11 mouse cellular contexts compared by ENCODE assay signal in the genomic region with DNA sequence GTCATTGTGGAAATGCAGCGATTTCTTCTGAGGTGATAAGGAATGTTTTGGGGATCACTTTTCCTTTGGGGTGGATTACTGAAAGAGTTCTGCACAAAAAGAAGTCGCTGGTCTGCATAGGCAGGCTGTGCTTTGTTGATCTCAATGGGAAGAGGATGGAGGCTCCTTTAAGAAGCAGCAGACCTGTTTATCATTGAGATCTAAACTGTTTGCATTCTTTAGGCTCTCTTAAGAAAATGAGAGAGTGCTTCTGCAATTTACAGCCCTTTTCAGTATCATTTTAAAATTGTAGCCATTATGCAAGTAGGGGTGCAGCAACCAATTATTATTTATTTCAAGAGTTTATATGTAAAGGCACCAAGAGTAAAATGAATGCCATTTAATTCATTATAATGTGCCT. TPM values are rescaled to one million over a fixed set of nuclear protein-coding genes. Genes with fewer than 3 reads are reported as not detected.
A peak's percentile ranks its signal among the peaks of the same experiment; 100 is the strongest.
DNase-seq lines count a peak whose midpoint lies in the region; ATAC-seq and TF ChIP-seq lines count a peak whose summit lies in the region.
"Had no signal": no experiment of that assay in that cellular context is flagged by ENCODE, and none has a peak within 500 bp of the region (broad histone marks: within the 10 kb centered on the region; RNA-seq: fewer than 3 reads in every experiment).

No protein-coding gene starts in this region.

- intact Hi-C loops in gastrocnemius, postnatal 36 days (cut with DNase I) = loop anchor here (5.0 to 10.0 kb wide), 2 partner anchors 126 to 333 kb away; no protein-coding TSS in a partner anchor

- DNase-seq in forebrain, embryonic 10.5 days (ENCODE audit: extremely low spot score, low spot score) = no peak
- DNase-seq in lung, embryonic 14.5 days = no peak
- no peak for DNase-seq in lung, adult 2 months
- no peak for DNase-seq in intestine, embryonic 14.5 days (ENCODE audit: low spot score)
- no peak for DNase-seq in thymus, adult 2 months
- no peak for DNase-seq in gastrocnemius, postnatal 36 days
- DNase-seq: gastrocnemius, postnatal 14 days; kidney, postnatal 10 days had no signal

- H3K36me3 ChIP-seq in forebrain, embryonic 13.5 days (ENCODE audit: poor library complexity, severe bottlenecking) = no peaks in the 10 kb centered on the region
- H3K36me3 ChIP-seq in forebrain, embryonic 10.5 days (replicated peaks) = no peaks in the 10 kb centered on the region
- H3K36me3 ChIP-seq in lung, embryonic 14.5 days (ENCODE audit: insufficient read depth) = no peaks in the 10 kb centered on the region
- no peaks in the 10 kb centered on the region for H3K36me3 ChIP-seq in intestine, embryonic 14.5 days (ENCODE audit: control insufficient read depth, insufficient read depth, low read length)
- no peaks in the 10 kb centered on the region for H3K36me3 ChIP-seq in neural tube, embryonic 13.5 days
- peaks cover 3% of the 10 kb centered on the region; the same call in 1 of the 2 replicates for H3K36me3 ChIP-seq in thymus, adult 2 months (ENCODE audit: control insufficient read depth, insufficient read depth, low read length)
- H3K36me3 ChIP-seq: limb, embryonic 15.5 days had no signal

- H3K4me1 ChIP-seq in forebrain, embryonic 13.5 days = no peaks in the 10 kb centered on the region
- peaks cover 12% of the 10 kb centered on the region for H3K4me1 ChIP-seq in forebrain, embryonic 10.5 days
- H3K4me1 ChIP-seq in lung, embryonic 14.5 days (ENCODE audit: insufficient read depth) = no peaks in the 10 kb centered on the region
- peaks cover 4% of the 10 kb centered on the region for H3K4me1 ChIP-seq in lung, adult 2 months (ENCODE audit: control insufficient read depth, insufficient read depth, low read length)
- no peaks in the 10 kb centered on the region for H3K4me1 ChIP-seq in intestine, embryonic 14.5 days (replicated peaks; ENCODE audit: control insufficient read depth, insufficient read depth, low read length)
- 0 out of 2 replicates have a peak, but pooled peaks cover 4% of the 10 kb centered on the region for H3K4me1 ChIP-seq in neural tube, embryonic 13.5 days (replicated peaks)
- peaks cover 9% of the 10 kb centered on the region for H3K4me1 ChIP-seq in thymus, adult 2 months (replicated peaks; ENCODE audit: control insufficient read depth, insufficient read depth, low read length)

- peak overlapping the region; percentile 61 for H3K4me2 ChIP-seq in forebrain, embryonic 13.5 days
- H3K4me2 ChIP-seq in lung, embryonic 14.5 days = peak overlapping the region; percentile 66
- peak overlapping the region; percentile 59 for H3K4me2 ChIP-seq in intestine, embryonic 14.5 days (ENCODE audit: low read length)
- peak overlapping the region; percentile 62 for H3K4me2 ChIP-seq in neural tube, embryonic 13.5 days

- no peak overlapping the region for H3K9ac ChIP-seq in forebrain, embryonic 13.5 days
- no peak overlapping the region for H3K9ac ChIP-seq in lung, embryonic 14.5 days
- no peak overlapping the region for H3K9ac ChIP-seq in intestine, embryonic 14.5 days (ENCODE audit: low read length)
- 0 out of 2 replicates have a peak overlapping the region, but pooled peaks have one; percentile 77 for H3K9ac ChIP-seq in neural tube, embryonic 13.5 days
- H3K9ac ChIP-seq: limb, embryonic 15.5 days had no signal

- H3K4me3 ChIP-seq in forebrain, embryonic 13.5 days = peak overlapping the region; percentile 57
- no peak overlapping the region for H3K4me3 ChIP-seq in forebrain, embryonic 10.5 days
- no peak overlapping the region for H3K4me3 ChIP-seq in lung, embryonic 14.5 days (ENCODE audit: low read depth, low read length)
- no peak overlapping the region for H3K4me3 ChIP-seq in lung, adult 2 months (replicated peaks; ENCODE audit: extremely low read depth, low read depth, low read length)
- H3K4me3 ChIP-seq in intestine, embryonic 14.5 days (ENCODE audit: low read depth, low read length) = peak overlapping the region; percentile 52
- peak overlapping the region; percentile 61 for H3K4me3 ChIP-seq in neural tube, embryonic 13.5 days
- no peak overlapping the region for H3K4me3 ChIP-seq in thymus, adult 2 months (ENCODE audit: control insufficient read depth, insufficient read depth, low read length)

- 34% methylated on average over 2 of the region's 2 CpGs for WGBS in forebrain, embryonic 13.5 days
- WGBS in forebrain, embryonic 10.5 days = 32% methylated on average over 2 of the region's 2 CpGs
- 38% methylated on average over 2 of the region's 2 CpGs for WGBS in lung, embryonic 14.5 days
- WGBS in lung, adult 2 months = 47% methylated on average over 2 of the region's 2 CpGs
- WGBS in intestine, embryonic 14.5 days = 28% methylated on average over 2 of the region's 2 CpGs
- WGBS in neural tube, embryonic 13.5 days = 30% methylated on average over 2 of the region's 2 CpGs
- WGBS in thymus, adult 2 months = 46% methylated on average over 2 of the region's 2 CpGs

- H3K27ac ChIP-seq in forebrain, embryonic 13.5 days = no peak overlapping the region
- H3K27ac ChIP-seq in forebrain, embryonic 10.5 days = no peak overlapping the region
- no peak overlapping the region for H3K27ac ChIP-seq in lung, embryonic 14.5 days (ENCODE audit: low read depth)
- no peak overlapping the region for H3K27ac ChIP-seq in intestine, embryonic 14.5 days (ENCODE audit: low read depth)
- H3K27ac ChIP-seq in neural tube, embryonic 13.5 days (replicated peaks) = no peak overlapping the region
- H3K27ac ChIP-seq in thymus, adult 2 months (ENCODE audit: control insufficient read depth, insufficient read depth, low read length) = no peak overlapping the region
- H3K27ac ChIP-seq: limb, embryonic 15.5 days had no signal

- TF ChIP-seq POLR2A in lung, adult 2 months (IDR thresholded peaks at IDR 0.05; ENCODE audit: borderline replicate concordance, extremely low read depth, low read depth, low read length) = no peak
- no peak for TF ChIP-seq POLR2A in thymus, adult 2 months (IDR thresholded peaks at IDR 0.05; ENCODE audit: control insufficient read depth, extremely low read depth, insufficient read depth, low read length, poor library complexity)

- no peak for ATAC-seq in forebrain, embryonic 13.5 days
- no peak for ATAC-seq in lung, embryonic 14.5 days (ENCODE audit: insufficient read depth)
- no peak for ATAC-seq in intestine, embryonic 14.5 days (replicated peaks; ENCODE audit: low FRiP score, low TSS enrichment, low read depth)
- no peak for ATAC-seq in neural tube, embryonic 13.5 days (ENCODE audit: low read depth)

- no peaks in the 10 kb centered on the region; the same call in 1 of the 2 replicates for H3K27me3 ChIP-seq in forebrain, embryonic 13.5 days
- peaks cover 79% of the 10 kb centered on the region for H3K27me3 ChIP-seq in forebrain, embryonic 10.5 days (ENCODE audit: poor library complexity, severe bottlenecking)
- H3K27me3 ChIP-seq in lung, embryonic 14.5 days (ENCODE audit: insufficient read depth, low read length) = no peaks in the 10 kb centered on the region
- H3K27me3 ChIP-seq in intestine, embryonic 14.5 days (replicated peaks; ENCODE audit: control insufficient read depth, insufficient read depth, low read length) = peaks cover 4% of the 10 kb centered on the region; the same call in 1 of the 2 replicates
- H3K27me3 ChIP-seq in neural tube, embryonic 13.5 days = peaks cover 5% of the 10 kb centered on the region; the same call in 1 of the 2 replicates
- no peaks in the 10 kb centered on the region for H3K27me3 ChIP-seq in thymus, adult 2 months (ENCODE audit: control insufficient read depth, insufficient read depth, low read length)

- no peak for TF ChIP-seq CTCF in lung, embryonic 14.5 days (IDR thresholded peaks at IDR 0.05; ENCODE audit: low read depth)
- TF ChIP-seq CTCF in lung, adult 2 months (IDR thresholded peaks at IDR 0.05; ENCODE audit: insufficient read depth, low read length) = no peak
- no peak for TF ChIP-seq CTCF in thymus, adult 2 months (IDR thresholded peaks at IDR 0.05; ENCODE audit: borderline replicate concordance, control insufficient read depth, extremely low read depth, insufficient read depth, low read length, poor library complexity)

- H3K9me3 ChIP-seq in forebrain, embryonic 13.5 days (replicated peaks) = no peaks in the 10 kb centered on the region
- no peaks in the 10 kb centered on the region for H3K9me3 ChIP-seq in forebrain, embryonic 10.5 days
- H3K9me3 ChIP-seq in lung, embryonic 14.5 days (ENCODE audit: low read depth, low read length) = no peaks in the 10 kb centered on the region
- no peaks in the 10 kb centered on the region for H3K9me3 ChIP-seq in intestine, embryonic 14.5 days (ENCODE audit: control insufficient read depth, low read length)
- H3K9me3 ChIP-seq in neural tube, embryonic 13.5 days = no peaks in the 10 kb centered on the region
- H3K9me3 ChIP-seq: limb, embryonic 15.5 days had no signal

RNA-seq across cellular contexts. Expression of gene Sh3kbp1, which starts 2.1 kb away (rescaled TPM):
- polyA plus RNA-seq in forebrain, embryonic 13.5 days (2015; fragmentation: Nextera tagmentation; extraction: Ambion mirVana) = 28.8 and 33.4 TPM in 2 replicates
- polyA plus RNA-seq in forebrain, embryonic 10.5 days (2016; fragmentation: Nextera tagmentation; extraction: Ambion mirVana) = 16.5 and 17.8 TPM in 2 replicates
- polyA plus RNA-seq in lung, embryonic 14.5 days (2014; fragmentation: Nextera tagmentation; extraction: Ambion mirVana) = 41.5 and 42.5 TPM in 2 replicates
- 12.2 and 16.5 TPM in 2 replicates for polyA plus RNA-seq in lung, adult 2 months (2012; rRNA removed)
- 38.7 and 44.2 TPM in 2 replicates for polyA plus RNA-seq in intestine, embryonic 14.5 days (2014; fragmentation: Nextera tagmentation; extraction: Ambion mirVana)
- 43.5 and 47.7 TPM in 2 replicates for polyA plus RNA-seq in neural tube, embryonic 13.5 days (2015; fragmentation: Nextera tagmentation; extraction: Ambion mirVana)
- polyA plus RNA-seq in thymus, adult 2 months (2012; rRNA removed) = 110 and 114 TPM in 2 replicates
- total RNA-seq in gastrocnemius, postnatal 36 days (2021) = 10 to 100 TPM; 22.9 to 26.4 TPM

Comparison
In these comparisons a context has a peak if more than half of its experiments do, and no peak if none do; other contexts are left out.
1. H3K4me3 ChIP-seq: peak in forebrain, embryonic 13.5 days (single experiment), intestine, embryonic 14.5 days (single experiment) and neural tube, embryonic 13.5 days (single experiment); none in forebrain, embryonic 10.5 days (single experiment), lung, embryonic 14.5 days (single experiment), lung, adult 2 months (single experiment) and thymus, adult 2 months (single experiment).
2. Peak in every context shown above with its lines, with median percentiles within 50 percentile points of each other: H3K4me2 ChIP-seq.